17 mouse cellular contexts compared by ENCODE assay signal in genomic region chr8:94981848-94982247, GRCm38 (mm10). TPM values are rescaled to one million over a fixed set of nuclear protein-coding genes. Genes with fewer than 3 reads are reported as not detected.
A peak's percentile ranks its signal among the peaks of the same experiment; 100 is the strongest.
DNase-seq lines count a peak whose midpoint lies in the region; ATAC-seq lines count a peak whose summit lies in the region.
"Had no signal": no experiment of that assay in that cellular context is flagged by ENCODE, and none has a peak within 500 bp of the region (broad histone marks: within the 10 kb centered on the region; RNA-seq: fewer than 3 reads in every experiment).

No protein-coding gene starts in this region.

- H3K27ac ChIP-seq in forebrain, embryonic 13.5 days = peak overlapping the region; percentile 79
- H3K27ac ChIP-seq in midbrain, embryonic 12.5 days (replicated peaks) = peak overlapping the region; percentile 27; the same call in 1 of the 2 replicates
- H3K27ac ChIP-seq: embryonic facial prominence, embryonic 13.5 days; gastrocnemius, adult 2 months; left cerebral cortex, adult 2 months had no signal

- H3K9ac ChIP-seq in forebrain, embryonic 13.5 days = no peak overlapping the region
- H3K9ac ChIP-seq in midbrain, embryonic 12.5 days (replicated peaks) = no peak overlapping the region
- H3K9ac ChIP-seq: embryonic facial prominence, embryonic 13.5 days had no signal

- H3K4me3 ChIP-seq in forebrain, embryonic 13.5 days = no peak overlapping the region
- no peak overlapping the region for H3K4me3 ChIP-seq in midbrain, embryonic 12.5 days
- H3K4me3 ChIP-seq: embryonic facial prominence, embryonic 13.5 days; gastrocnemius, adult 2 months; left cerebral cortex, adult 2 months had no signal

- H3K4me2 ChIP-seq in forebrain, embryonic 13.5 days = no peak overlapping the region
- H3K4me2 ChIP-seq in midbrain, embryonic 12.5 days (replicated peaks) = no peak overlapping the region
- H3K4me2 ChIP-seq: embryonic facial prominence, embryonic 13.5 days had no signal

- DNase-seq in cerebellum, postnatal 10 days = peak; percentile 86 to 90
- DNase-seq in cerebellum, adult 9-10 months = no peak
- peak; percentile 89 for DNase-seq in left cerebral cortex, postnatal 4 days
- no peak for DNase-seq in left cerebral cortex, adult 9 months (ENCODE audit: low spot score in 2 of 2)
- no peak for DNase-seq in spleen, adult 18-20 months
- DNase-seq in adrenal gland, adult 8-10 months = no peak
- DNase-seq: adrenal gland, adult 2 months; cerebellum, adult 11 months; gastrocnemius, adult 2 months; thymus, adult 2 months had no signal

- 36% methylated on average over 7 of the region's 7 CpGs for WGBS in forebrain, embryonic 13.5 days
- WGBS in midbrain, embryonic 12.5 days = 67% methylated on average over 7 of the region's 7 CpGs

- no peaks in the 10 kb centered on the region for H3K36me3 ChIP-seq in forebrain, embryonic 13.5 days (ENCODE audit: poor library complexity, severe bottlenecking)
- H3K36me3 ChIP-seq in midbrain, embryonic 12.5 days = no peaks in the 10 kb centered on the region
- H3K36me3 ChIP-seq: embryonic facial prominence, embryonic 13.5 days had no signal

- ATAC-seq in forebrain, embryonic 13.5 days = peak; percentile 37
- ATAC-seq in midbrain, embryonic 12.5 days (ENCODE audit: low FRiP score, low read depth) = no peak
- ATAC-seq: intestine, postnatal 0 days had no signal

- H3K9me3 ChIP-seq in forebrain, embryonic 13.5 days (replicated peaks) = no peaks in the 10 kb centered on the region
- no peaks in the 10 kb centered on the region for H3K9me3 ChIP-seq in midbrain, embryonic 12.5 days
- H3K9me3 ChIP-seq: embryonic facial prominence, embryonic 13.5 days had no signal

- H3K4me1 ChIP-seq in forebrain, embryonic 13.5 days = peaks cover 92% of the 10 kb centered on the region
- H3K4me1 ChIP-seq in midbrain, embryonic 12.5 days = peaks cover 73% of the 10 kb centered on the region

- H3K27me3 ChIP-seq in forebrain, embryonic 13.5 days = no peaks in the 10 kb centered on the region
- peaks cover 11% of the 10 kb centered on the region for H3K27me3 ChIP-seq in midbrain, embryonic 12.5 days

- intact Hi-C loops in left cerebral cortex, postnatal 4 days (cut with DNase I) = no loop called here

RNA-seq across cellular contexts. Expression of gene Adgrg1, which starts 7.3 kb away (rescaled TPM):
- 100 to 1,000 TPM; 125 to 153 TPM for total RNA-seq in left cerebral cortex, postnatal 4 days (2021)
- 156 and 178 TPM in 2 replicates for polyA plus RNA-seq in forebrain, embryonic 13.5 days (2015; fragmentation: Nextera tagmentation; extraction: Ambion mirVana)
- 193 and 210 TPM in 2 replicates for polyA plus RNA-seq in midbrain, embryonic 12.5 days (2016; fragmentation: Nextera tagmentation; extraction: Ambion mirVana)
- 10 to 100 TPM; 14.6 to 60.9 (median 38.3) TPM for total RNA-seq in adrenal gland, adult 8-10 months (2022)

RNA-seq across cellular contexts. Expression of gene Adgrg3, which starts 35.6 kb away (rescaled TPM):
- 1 to 10 TPM; 1.1 to 2.1 TPM for total RNA-seq in left cerebral cortex, postnatal 4 days (2021)
- 0.79 and 1.0 TPM in 2 replicates for polyA plus RNA-seq in forebrain, embryonic 13.5 days (2015; fragmentation: Nextera tagmentation; extraction: Ambion mirVana)
- polyA plus RNA-seq in midbrain, embryonic 12.5 days (2016; fragmentation: Nextera tagmentation; extraction: Ambion mirVana) = 1.7 and 2.7 TPM in 2 replicates
- 1 to 10 TPM; 2.2 to 4.1 (median 3.1) TPM for total RNA-seq in adrenal gland, adult 8-10 months (2022)
- total RNA-seq: MEL had no signal

RNA-seq across cellular contexts. Expression of gene Adgrg5, which starts 58.4 kb away (rescaled TPM):
- under 1 TPM in 1 of 2 experiments, not detected in 1; 0.74 TPM for total RNA-seq in left cerebral cortex, postnatal 4 days (2021)
- polyA plus RNA-seq in forebrain, embryonic 13.5 days (2015; fragmentation: Nextera tagmentation; extraction: Ambion mirVana) = 0.19 TPM in 1 of 2 replicates, not detected in the other
- 0.09 and 0.10 TPM in 2 replicates for polyA plus RNA-seq in midbrain, embryonic 12.5 days (2016; fragmentation: Nextera tagmentation; extraction: Ambion mirVana)
- 1 to 10 TPM in 2 of 4 experiments, under 1 TPM in 2; 0.49 to 2.0 (median 0.94) TPM for total RNA-seq in adrenal gland, adult 8-10 months (2022)
- total RNA-seq: left cerebral cortex, adult 2 months; megakaryocyte progenitor cell, adult 5-6 weeks had no signal

Comparison
In these comparisons a context has a peak if more than half of its experiments do, and no peak if none do; other contexts are left out.
1. DNase-seq: peak in cerebellum, postnatal 10 days (2 of 2) and left cerebral cortex, postnatal 4 days (single experiment); none in cerebellum, adult 9-10 months (single experiment), left cerebral cortex, adult 9 months (0 of 2), spleen, adult 18-20 months (0 of 2) and adrenal gland, adult 8-10 months (single experiment).